Mouse (Mus musculus) heart, adult 11 months (tissue): ENCODE measurements around the gene Folr2.

ENCODE experiments used
- DNase-seq: peaks from one replicate; pipeline ENCODE4 v3.0.0; 2022

Gene Folr2

GRCm38 (mm10) chr7:101866491-101867265 lies 9.7 kb upstream of the Folr2 start:
- DNase-seq, result no peak

DNA sequence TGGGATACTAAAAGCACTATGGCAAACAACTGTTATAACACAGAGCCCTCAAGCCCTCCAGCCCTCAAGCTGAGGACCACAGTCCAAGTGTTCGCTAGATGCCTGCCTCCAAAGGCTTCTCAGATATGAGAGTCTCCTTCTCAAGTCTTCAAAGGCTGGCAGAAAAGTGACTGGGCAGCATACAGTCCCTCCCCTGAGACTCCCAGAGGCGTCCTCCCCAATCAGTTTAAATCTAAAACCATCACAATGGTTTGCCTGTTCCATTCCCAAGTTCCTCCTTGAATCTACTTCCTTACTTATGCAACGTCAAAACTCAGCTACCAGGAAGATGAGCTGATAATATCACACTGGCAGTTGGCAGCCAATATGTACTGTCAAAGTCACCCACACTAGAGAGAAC lies 6.4 kb upstream of the Folr2 start, which contains the start of gene Anapc15:
TSS of gene Anapc15 (plus strand) at position 301 of the 400 bp plus-strand sequence.
- DNase-seq, result no peak

DNA sequence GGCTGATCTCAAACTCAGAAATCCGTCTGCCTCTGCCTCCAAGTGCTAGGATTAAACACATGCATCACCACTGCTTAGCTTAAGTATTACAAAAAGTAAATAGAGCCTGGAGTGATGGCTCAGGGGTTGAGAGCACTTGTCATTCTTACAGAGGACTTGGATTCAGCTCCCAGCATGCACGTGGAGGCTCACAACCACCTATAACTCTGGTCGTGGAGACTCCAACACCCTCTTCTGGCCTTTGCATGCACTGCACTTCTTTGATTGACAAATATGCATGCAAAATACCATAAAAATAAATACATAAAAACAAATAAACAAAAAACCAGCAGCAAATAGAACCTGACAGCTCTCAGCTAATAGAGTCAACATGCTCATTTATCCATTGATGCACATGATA lies 5.3 kb upstream of the Folr2 start:
- DNase-seq, result no peak

DNA sequence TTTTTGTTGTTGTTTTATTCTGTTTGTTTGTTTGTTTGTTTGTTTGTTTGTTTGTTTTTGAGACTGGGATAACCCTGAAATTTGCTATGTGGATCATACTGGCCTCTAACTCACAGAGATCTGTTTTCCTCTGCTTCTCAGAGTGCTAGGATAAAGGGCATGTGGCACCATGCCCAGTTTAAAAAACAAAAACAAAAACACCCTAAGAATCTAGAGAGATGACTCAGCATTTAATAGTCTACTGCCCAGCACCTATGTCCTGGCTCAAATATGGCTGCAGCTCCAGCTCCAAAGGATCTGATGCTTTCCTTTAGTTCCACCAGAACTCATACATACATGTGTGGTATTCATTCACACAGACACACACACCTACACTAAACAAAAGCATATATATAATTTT lies 4.0 kb upstream of the Folr2 start:
- DNase-seq, result no peak

- peak; percentile 94 for DNase-seq
Observed at GRCm38 (mm10) chr7:101858362-101858761, 1.4 kb upstream of the Folr2 start.

DNA sequence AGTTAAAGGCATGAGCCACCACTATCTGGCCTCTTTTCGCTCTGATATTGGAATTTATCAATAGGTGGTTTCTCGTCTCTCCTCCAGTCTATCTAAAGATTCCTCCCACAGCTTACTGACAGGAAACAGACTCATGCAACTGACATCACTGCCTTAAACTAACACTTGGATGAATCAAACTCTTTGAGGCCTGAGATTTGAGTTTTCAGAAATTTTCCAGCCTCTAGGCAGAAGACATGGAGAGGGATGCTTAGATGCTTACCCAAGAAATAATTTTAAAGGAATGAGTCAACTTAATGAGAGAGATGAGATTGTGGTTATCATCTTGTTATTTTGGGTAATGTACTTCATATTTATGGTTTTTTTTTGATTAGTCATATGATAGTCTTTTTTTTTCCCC lies 3.2 kb downstream of the Folr2 start:
- no peak for DNase-seq

DNA sequence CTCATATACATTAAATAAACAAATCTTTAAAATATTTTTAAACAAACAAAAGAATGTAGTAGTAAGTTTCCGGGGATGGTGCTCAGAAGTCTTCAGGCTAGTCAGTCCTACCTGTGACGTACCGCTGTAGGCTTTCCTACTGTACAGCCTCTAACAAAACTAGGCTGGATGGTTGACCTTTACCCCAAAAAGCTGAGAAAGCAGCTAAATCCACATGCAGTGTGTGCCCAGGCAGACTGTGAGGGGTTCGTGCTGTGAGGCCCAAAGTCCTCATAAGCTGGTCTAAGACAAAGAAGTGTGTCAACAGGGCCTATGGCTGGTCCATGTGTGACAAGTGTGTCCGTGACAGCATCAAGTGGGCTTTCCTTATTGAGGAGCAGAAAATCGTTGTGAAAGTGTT lies 4.1 kb downstream of the Folr2 start:
- DNase-seq, result no peak

DNA sequence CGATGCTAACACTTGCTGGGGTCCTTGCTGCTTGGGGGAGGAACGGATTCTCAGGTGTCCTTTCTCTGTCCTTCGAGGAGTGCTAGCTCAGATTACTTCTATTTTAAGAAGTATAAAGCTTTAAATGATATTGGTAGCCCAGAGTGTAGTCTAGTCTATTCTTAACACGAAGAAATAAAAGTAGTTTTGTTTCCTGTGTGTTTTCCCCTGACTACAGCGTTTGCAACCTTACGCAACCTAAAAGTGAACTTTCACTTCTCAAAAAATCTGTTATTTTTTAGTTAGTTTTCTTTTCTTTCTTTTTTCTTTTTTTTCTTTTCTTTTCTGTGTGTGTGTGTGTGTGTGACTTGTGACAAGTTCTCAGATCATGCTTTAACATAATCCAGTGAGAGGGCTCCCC lies 5.3 kb downstream of the Folr2 start:
- DNase-seq, result no peak

GRCm38 (mm10) chr7:101847934-101848333 lies 9.1 kb downstream of the Folr2 start:
- DNase-seq, result no peak

DNA sequence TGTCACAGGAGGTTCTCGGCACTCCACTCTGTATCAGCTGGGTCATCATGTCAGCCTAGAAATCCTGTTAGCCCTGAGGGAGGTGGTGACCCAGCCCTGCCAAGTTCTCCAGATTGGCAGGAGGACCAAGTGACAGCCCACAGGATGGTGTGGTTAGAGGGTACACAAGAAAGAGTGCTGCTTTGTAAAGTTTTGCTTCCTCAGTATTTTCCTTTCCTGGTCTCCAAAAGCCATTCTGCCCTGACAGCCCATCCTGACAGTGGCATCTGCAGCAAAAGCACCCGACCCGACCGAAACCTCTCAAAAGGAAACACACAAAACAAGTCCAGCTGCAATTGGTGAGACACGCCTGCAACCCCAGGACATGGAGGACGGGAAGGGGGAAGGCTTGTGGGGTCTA lies 12.8 kb downstream of the Folr2 start:
- peak; percentile 93 for DNase-seq

GRCm38 (mm10) chr7:101837606-101838471 lies 19.2 kb downstream of the Folr2 start, which contains the start of gene Inppl1:
TSS of gene Inppl1 (minus strand) at chr7:101838229.
- peak; percentile 99 for DNase-seq

DNA sequence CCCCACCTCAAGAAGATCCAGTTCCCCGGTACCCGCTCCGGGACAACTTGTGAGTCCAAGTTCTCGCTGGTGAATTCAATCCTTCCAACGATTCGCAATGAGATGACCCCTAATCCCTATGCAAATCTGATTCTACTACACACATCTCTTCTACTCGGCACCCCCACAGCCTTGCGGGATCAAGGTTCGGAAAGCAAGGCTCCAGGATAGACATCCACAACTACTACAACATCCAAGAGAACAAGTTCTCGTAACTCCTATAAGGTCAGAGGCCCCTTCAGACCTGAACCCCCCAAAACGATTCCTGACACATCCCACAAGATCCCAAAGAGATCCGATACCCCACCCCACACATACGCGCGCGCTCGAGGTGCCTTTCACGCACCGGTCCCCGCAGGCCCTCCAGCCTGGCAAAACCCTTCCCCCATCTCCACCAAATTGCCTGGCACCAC lies 19.8 kb downstream of the Folr2 start:
- DNase-seq, result no peak

- peak; percentile 97 for DNase-seq
Observed at GRCm38 (mm10) chr7:101836271-101837153, 20.5 kb downstream of the Folr2 start.

DNA sequence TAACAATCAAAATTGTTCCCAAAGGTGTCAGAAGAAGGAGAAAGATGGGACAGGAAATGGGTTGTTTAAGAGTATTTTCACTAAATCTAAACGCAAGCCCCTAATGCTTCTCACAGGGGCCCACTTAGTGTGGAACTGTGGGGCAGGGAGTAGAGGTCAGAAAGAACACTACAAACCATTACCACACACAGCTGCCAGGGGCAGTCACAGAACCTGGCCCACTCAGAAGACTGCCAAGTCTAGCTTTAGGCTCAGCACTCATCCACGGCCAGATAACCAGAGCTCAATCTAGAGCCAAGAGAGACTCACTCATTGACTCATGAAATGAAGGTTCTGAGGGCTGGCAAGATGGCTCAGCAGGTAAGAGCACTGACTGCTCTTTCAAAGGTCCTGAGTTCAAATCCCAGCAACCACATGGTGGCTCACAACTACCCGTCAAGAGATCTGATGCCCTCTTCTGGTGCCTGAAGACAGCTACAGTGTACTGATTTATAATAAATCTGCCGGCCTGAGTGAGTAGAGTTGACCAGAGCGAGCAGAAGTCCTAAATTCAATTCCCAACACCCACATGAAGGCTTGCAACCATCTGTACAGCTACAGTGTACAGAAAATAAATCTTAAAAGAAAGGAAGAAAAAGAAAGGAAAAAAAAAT lies 21.4 kb downstream of the Folr2 start:
- DNase-seq, result peak; percentile 91

GRCm38 (mm10) chr7:101834903-101835302 lies 22.1 kb downstream of the Folr2 start:
- DNase-seq, result no peak

- peak; percentile 96 for DNase-seq
Observed at GRCm38 (mm10) chr7:101833916-101834584, 22.9 kb downstream of the Folr2 start.

- no peak for DNase-seq
Observed at GRCm38 (mm10) chr7:101833352-101833751, 23.6 kb downstream of the Folr2 start.

GRCm38 (mm10) chr7:101832372-101832771 lies 24.6 kb downstream of the Folr2 start:
- peak; percentile 91 for DNase-seq

DNA sequence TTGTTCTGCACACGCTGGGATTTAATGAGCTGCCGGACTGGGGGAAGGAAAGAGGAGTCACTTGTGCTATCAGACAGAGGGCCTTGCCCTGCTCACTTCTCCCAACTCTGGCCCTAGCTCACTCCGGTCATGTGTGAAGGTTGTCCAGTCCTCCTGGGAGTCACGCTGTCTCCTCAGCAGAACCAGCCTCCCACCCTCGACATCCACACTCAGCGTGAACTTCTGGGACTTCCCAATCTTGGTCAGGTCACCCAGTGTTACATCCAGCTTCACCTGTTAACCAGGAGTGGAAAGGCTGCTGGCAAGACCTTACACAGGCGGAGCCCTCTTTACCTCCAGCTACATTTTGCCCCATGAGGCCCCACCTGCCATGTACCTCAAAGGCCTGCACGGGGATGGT lies 25.6 kb downstream of the Folr2 start:
- DNase-seq, result peak; percentile 92

DNA sequence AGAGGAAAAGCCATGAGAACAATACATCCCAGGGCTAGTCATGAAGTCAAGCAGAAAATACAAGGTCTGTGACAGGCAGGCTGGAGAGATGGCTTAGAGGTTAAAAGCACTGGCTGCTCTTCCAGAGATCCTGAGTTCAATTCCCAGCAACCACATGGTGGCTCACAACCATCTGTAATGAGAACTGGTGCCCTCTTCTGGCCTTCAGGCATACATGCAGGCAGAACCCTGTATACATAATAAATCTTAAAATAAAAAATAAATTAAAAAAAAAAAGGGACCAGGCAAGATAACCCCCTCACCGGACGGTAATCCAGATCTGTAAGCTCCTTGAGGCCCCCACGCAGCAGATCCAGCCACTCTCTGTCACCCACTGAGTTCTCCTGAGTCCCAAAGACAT lies 26.6 kb downstream of the Folr2 start:
- DNase-seq, result no peak

DNA sequence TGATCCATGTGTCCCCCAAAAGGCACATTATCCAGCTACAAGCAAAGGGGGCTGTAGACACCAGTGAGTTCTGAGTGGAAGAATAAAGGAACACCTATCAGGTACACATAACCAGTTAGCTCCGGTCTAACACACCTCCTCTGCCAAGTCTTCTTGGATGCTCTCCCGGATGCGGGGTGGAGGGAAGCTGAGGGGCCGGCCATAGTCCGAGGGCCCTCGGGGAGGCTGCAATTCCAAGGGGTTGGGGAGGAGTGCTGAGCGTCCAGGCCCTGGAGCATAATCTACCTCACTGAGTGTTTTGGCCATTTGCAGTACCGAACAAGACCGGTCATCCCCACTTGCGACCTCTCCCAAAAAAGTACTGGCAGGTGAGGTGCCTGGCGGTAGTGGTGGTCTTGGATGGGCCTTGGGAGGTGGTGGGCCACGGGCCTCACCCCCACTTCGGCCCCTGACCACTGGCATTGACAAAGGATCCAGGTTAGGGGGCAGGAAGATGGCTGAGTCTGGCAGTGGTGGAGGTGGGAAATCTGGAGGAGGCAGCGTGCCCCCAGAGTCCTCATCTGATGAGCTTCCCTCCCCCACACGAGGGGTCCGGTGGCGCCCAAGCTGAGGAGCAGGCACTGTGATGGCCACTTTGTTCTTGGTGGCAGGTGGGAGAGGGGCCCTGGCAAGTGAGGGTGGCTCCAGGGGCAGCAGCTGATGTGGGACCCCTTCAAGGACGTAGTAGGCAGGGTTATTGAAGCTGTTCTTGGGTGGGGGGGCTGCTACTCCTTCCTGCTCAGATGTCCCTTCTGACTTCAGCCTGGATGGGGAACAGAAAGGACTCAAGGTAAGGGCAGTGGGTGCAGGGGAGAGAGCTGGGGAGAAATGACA lies 33.0 kb downstream of the Folr2 start:
- DNase-seq, result peak; percentile 92
